Mouse (Mus musculus): ENCODE data around the gene Gm5460. TPM values are rescaled to one million over a fixed set of nuclear protein-coding genes. Genes with fewer than 3 reads are reported as not detected.
A peak's percentile ranks its signal among the peaks of the same experiment; 100 is the strongest.

Gene Gm5460
- polyA plus RNA-seq, 1 experiment from 2014 or later: not detected

DNA sequence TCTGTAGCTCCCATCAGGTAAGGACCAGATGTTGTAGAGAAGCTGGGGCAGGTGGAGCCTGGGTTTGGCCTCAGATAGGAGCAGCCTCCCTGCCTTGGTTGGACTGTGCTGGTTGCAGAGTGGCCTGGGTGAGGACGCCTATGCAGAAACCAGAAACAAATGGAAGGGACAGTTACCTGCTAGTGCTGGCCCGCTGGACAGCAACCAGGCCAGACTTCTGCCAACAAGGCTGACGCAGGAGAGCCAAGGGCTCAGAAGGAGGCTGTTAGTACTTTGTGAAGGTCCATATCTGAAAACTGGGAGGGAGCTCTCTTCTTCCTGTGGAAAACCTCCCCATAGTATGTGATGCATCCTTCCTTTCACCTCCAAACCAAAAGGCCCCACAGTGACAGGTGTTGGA lies 26.8 kb downstream of the Gm5460 start:
- no peaks in the 10 kb centered on the region for H3K9me3 ChIP-seq (ENCODE audit: control insufficient read depth, low read length)
- H3K27ac ChIP-seq (replicated peaks): no peak overlapping the region
- no peaks in the 10 kb centered on the region for H3K27me3 ChIP-seq (ENCODE audit: control insufficient read depth, insufficient read depth, low read length)
- no peaks in the 10 kb centered on the region for H3K36me3 ChIP-seq (ENCODE audit: control insufficient read depth, insufficient read depth, low read length)
- H3K9ac ChIP-seq (ENCODE audit: low read length): no peak overlapping the region
- no peak for DNase-seq (ENCODE audit: low spot score)
- H3K4me3 ChIP-seq (ENCODE audit: low read depth, low read length): no peak overlapping the region
- no peak for ATAC-seq (ENCODE audit: low FRiP score, low TSS enrichment)
- no peak overlapping the region for H3K4me2 ChIP-seq (replicated peaks; ENCODE audit: low read depth)
- WGBS: 55% methylated on average over 3 of the region's 3 CpGs
- H3K4me1 ChIP-seq (replicated peaks; ENCODE audit: control insufficient read depth, insufficient read depth): no peaks in the 10 kb centered on the region
- TF ChIP-seq EP300 (optimal IDR thresholded peaks at IDR 0.05): no peak
- TF ChIP-seq CTCF (IDR thresholded peaks at IDR 0.05; ENCODE audit: low read depth): no peak

DNA sequence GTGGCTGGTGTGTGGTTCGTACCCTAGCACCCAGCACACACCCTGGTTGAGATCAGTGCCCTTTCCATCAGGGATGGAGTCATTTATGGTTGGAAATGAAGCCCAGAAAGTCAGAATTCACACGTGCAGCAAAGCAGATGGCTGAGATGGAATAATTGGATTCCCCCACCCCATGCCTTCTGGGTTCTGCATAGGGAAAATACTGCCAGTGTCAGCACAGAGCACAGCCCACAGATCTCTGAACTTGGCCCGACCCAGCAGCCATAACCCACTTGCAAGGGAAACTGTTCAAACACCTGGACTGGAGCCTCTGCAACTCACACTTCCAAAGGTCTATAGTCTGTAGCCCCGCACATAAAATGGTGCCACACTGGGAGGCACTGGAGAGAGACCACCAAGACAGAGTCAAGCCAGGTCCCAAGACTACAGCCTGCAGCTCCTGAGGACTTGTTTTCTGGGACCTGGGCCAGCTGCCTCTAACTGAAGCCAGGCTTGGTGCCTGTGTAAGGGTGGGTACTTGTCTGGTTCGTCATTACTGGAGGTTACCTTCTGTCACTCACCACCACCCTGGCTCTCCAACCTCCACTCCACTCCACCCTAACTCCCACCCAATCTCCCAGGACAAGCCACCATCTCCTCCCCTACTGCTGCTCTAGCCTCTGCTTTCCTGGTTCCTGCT lies 33.7 kb downstream of the Gm5460 start:
- no peak for ATAC-seq (ENCODE audit: low FRiP score, low TSS enrichment)
- no peak overlapping the region for H3K9ac ChIP-seq (ENCODE audit: low read length)
- H3K4me3 ChIP-seq (ENCODE audit: low read depth, low read length): no peak overlapping the region
- no peaks in the 10 kb centered on the region for H3K9me3 ChIP-seq (ENCODE audit: control insufficient read depth, low read length)
- H3K36me3 ChIP-seq (ENCODE audit: control insufficient read depth, insufficient read depth, low read length): no peaks in the 10 kb centered on the region
- TF ChIP-seq CTCF (IDR thresholded peaks at IDR 0.05; ENCODE audit: low read depth) (no peak), EP300 (optimal IDR thresholded peaks at IDR 0.05) (no peak)
- H3K4me2 ChIP-seq (replicated peaks; ENCODE audit: low read depth): no peak overlapping the region
- H3K4me1 ChIP-seq (replicated peaks; ENCODE audit: control insufficient read depth, insufficient read depth): no peaks in the 10 kb centered on the region
- H3K27me3 ChIP-seq (ENCODE audit: control insufficient read depth, insufficient read depth, low read length): no peaks in the 10 kb centered on the region
- WGBS: 77% methylated on average over 5 of the region's 5 CpGs
- no peak for DNase-seq (ENCODE audit: low spot score)
- no peak overlapping the region for H3K27ac ChIP-seq (replicated peaks)

DNA sequence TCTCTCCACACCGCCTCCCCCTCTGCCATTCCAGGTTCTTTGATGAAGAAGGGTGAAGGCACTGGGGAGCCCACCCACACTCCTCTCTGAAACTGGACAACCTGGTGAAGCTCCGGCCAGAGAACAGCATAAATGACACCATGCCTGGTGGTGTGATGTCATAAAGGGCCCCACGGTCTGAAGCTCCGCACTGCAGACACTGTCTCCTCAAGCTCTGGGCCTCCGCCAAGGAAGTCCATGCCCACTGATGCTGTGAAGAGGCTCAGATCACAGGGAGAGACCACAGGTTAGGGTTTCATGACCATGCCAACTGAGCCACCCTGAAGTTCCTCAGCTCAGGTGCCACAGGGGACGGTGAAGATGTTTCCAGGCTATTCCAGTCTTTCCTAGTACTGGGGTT lies 36.0 kb downstream of the Gm5460 start, which contains the start of gene Antxrl:
Gene Antxrl, plus strand, starts transcription at position 192 of the 400 bp plus-strand sequence.
- H3K27ac ChIP-seq (replicated peaks): no peak within 1 kb of the TSS
- H3K4me2 ChIP-seq (replicated peaks; ENCODE audit: low read depth): no peak within 1 kb of the TSS
- no peaks in the 10 kb centered on the region for H3K9me3 ChIP-seq (ENCODE audit: control insufficient read depth, low read length)
- WGBS: 89% methylated on average over 6 of the region's 6 CpGs
- no peaks in the 10 kb centered on the region for H3K27me3 ChIP-seq (ENCODE audit: control insufficient read depth, insufficient read depth, low read length)
- no peaks in the 10 kb centered on the region for H3K4me1 ChIP-seq (replicated peaks; ENCODE audit: control insufficient read depth, insufficient read depth)
- ATAC-seq (ENCODE audit: low FRiP score, low TSS enrichment) (no peak), DNase-seq (ENCODE audit: low spot score) (no peak)
- no peak for TF ChIP-seq EP300 (optimal IDR thresholded peaks at IDR 0.05)
- H3K36me3 ChIP-seq (ENCODE audit: control insufficient read depth, insufficient read depth, low read length): no peaks in the 10 kb centered on the region
- no peak within 1 kb of the TSS for H3K9ac ChIP-seq (ENCODE audit: low read length)
- no peak within 1 kb of the TSS for H3K4me3 ChIP-seq (ENCODE audit: low read depth, low read length)

DNA sequence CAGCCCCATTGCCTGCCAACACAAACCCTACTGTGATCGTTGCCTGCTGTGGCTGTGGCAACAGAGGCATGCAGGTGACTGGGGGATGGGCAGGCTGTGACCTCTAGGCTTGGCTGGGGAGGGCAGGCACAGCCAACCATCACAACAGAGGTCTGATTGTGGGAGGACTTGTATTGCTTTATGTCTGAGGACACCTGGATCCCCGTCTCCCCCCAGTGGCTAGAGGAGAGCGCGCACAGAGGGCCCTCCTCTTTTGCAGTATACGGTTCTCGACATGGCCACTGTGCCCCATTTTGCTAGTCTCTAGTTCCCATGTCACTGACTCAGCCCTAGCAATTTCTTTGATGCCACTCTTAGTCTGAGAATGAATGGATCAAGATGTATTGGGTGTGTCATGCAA lies 55.1 kb downstream of the Gm5460 start:
- WGBS: 77% methylated on average over 6 of the region's 6 CpGs
- no peak for DNase-seq (ENCODE audit: low spot score)

DNA sequence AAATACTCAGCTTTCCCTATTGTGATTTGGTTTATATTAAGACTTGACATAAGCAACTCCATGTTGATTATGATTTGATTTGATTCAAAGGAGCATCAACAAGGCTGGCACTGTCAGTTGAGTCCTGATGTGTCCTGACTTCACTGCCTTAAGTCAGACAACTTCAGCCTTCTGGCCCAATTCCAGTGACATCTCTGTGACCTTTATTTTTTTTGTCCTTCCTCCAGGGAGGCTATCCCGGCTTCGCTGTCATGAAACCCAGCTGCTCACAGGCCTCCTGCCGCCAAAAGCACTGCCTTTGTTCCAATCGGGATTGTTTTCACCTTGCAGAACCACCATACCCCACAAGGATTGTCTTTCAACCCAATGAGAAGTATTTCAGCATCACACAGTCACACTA lies 58.8 kb downstream of the Gm5460 start:
- TF ChIP-seq CTCF (IDR thresholded peaks at IDR 0.05; ENCODE audit: low read depth) (no peak), EP300 (optimal IDR thresholded peaks at IDR 0.05) (no peak)
- Histone ChIP-seq H3K4me2 (replicated peaks; ENCODE audit: low read depth) (no peak overlapping the region), H3K27me3 (ENCODE audit: control insufficient read depth, insufficient read depth, low read length) (no peaks in the 10 kb centered on the region), H3K4me3 (ENCODE audit: low read depth, low read length) (no peak overlapping the region), H3K4me1 (replicated peaks; ENCODE audit: control insufficient read depth, insufficient read depth) (no peaks in the 10 kb centered on the region), H3K9ac (ENCODE audit: low read length) (no peak overlapping the region), H3K27ac (replicated peaks) (no peak overlapping the region), H3K9me3 (ENCODE audit: control insufficient read depth, low read length) (no peaks in the 10 kb centered on the region), H3K36me3 (ENCODE audit: control insufficient read depth, insufficient read depth, low read length) (no peaks in the 10 kb centered on the region)
- WGBS: 43% methylated on average over 4 of the region's 4 CpGs
- ATAC-seq (ENCODE audit: low FRiP score, low TSS enrichment) (no peak), DNase-seq (ENCODE audit: low spot score) (no peak)

More for the DNA sequence above, 55.1 kb downstream of the Gm5460 start:
- H3K4me2 ChIP-seq (replicated peaks; ENCODE audit: low read depth): no peak overlapping the region
- H3K36me3 ChIP-seq (ENCODE audit: control insufficient read depth, insufficient read depth, low read length): no peaks in the 10 kb centered on the region
- H3K27me3 ChIP-seq (ENCODE audit: control insufficient read depth, insufficient read depth, low read length): no peaks in the 10 kb centered on the region
- H3K4me1 ChIP-seq (replicated peaks; ENCODE audit: control insufficient read depth, insufficient read depth): no peaks in the 10 kb centered on the region
- H3K27ac ChIP-seq (replicated peaks): no peak overlapping the region
- H3K4me3 ChIP-seq (ENCODE audit: low read depth, low read length): no peak overlapping the region
- no peak for ATAC-seq (ENCODE audit: low FRiP score, low TSS enrichment)
- peak; percentile 28 for TF ChIP-seq CTCF (IDR thresholded peaks at IDR 0.05; ENCODE audit: low read depth)
- TF ChIP-seq EP300 (optimal IDR thresholded peaks at IDR 0.05): no peak
- H3K9ac ChIP-seq (ENCODE audit: low read length): no peak overlapping the region
- H3K9me3 ChIP-seq (ENCODE audit: control insufficient read depth, low read length): no peaks in the 10 kb centered on the region

DNA sequence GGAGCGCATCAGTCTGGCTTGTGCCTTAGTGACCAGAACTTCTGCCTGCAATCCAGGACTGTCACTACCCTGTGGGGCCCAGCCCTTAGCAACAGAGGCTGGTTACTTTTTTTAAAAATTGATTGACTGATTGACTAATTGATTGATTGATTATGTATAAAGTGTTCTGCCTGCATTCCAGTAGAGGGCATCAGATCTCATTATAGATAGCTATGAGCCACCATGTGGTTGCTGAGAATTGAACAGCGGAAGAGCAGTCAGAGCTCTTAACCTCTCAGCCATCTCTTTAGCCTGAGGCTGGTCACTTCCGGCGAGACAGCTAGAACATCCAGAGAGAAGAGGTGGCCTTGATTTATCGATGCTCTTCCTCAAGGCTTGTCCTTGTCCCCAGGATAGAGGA lies 60.7 kb downstream of the Gm5460 start:
- Histone ChIP-seq H3K27ac (replicated peaks) (no peak overlapping the region), H3K9me3 (ENCODE audit: control insufficient read depth, low read length) (no peaks in the 10 kb centered on the region), H3K27me3 (ENCODE audit: control insufficient read depth, insufficient read depth, low read length) (no peaks in the 10 kb centered on the region), H3K9ac (ENCODE audit: low read length) (no peak overlapping the region), H3K4me2 (replicated peaks; ENCODE audit: low read depth) (no peak overlapping the region), H3K4me1 (replicated peaks; ENCODE audit: control insufficient read depth, insufficient read depth) (no peaks in the 10 kb centered on the region), H3K4me3 (ENCODE audit: low read depth, low read length) (no peak overlapping the region), H3K36me3 (ENCODE audit: control insufficient read depth, insufficient read depth, low read length) (no peaks in the 10 kb centered on the region)
- TF ChIP-seq CTCF (IDR thresholded peaks at IDR 0.05; ENCODE audit: low read depth): no peak; the same call in 1 of the 2 replicates
- no peak for TF ChIP-seq EP300 (optimal IDR thresholded peaks at IDR 0.05)
- DNase-seq (ENCODE audit: low spot score) (no peak), ATAC-seq (ENCODE audit: low FRiP score, low TSS enrichment) (no peak)
- 68% methylated on average over 5 of the region's 5 CpGs for WGBS
